Mouse (Mus musculus): ENCODE data around the gene Klf2.

DNA sequence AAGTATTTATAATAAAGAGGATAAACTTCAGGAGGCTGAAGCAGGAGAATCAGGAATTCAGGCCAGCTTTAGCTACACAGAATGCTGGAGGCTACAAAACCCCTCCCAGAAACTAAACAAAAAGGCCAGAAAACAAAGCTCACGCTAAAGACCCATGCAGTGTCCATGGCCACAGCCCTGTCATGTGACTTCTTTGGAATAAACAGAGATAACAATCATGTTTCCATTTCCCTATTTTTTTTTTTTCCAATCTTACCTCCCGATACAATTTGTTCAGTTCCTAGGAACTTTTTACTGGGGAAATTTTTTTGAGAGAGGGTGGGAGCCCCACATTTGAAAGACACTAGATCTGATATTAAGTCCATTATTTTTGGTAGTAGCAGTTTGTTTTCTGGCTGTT is 17.4 kb downstream of the Klf2 start:
- no peak for TF ChIP-seq CTCF (IDR thresholded peaks at IDR 0.05; ENCODE audit: low read depth, low read length)
- TF ChIP-seq POLR2AphosphoS5 (IDR thresholded peaks at IDR 0.05; ENCODE audit: insufficient replicate concordance, low read depth, low read length) = no peak

Data from G1E (cell line).